Mouse (Mus musculus) heart, embryonic 16.5 days (tissue): Measurements from ENCODE around the gene Cdh11. TPM values are rescaled to one million over a fixed set of nuclear protein-coding genes. Genes with fewer than 3 reads are reported as not detected.
"Not testable (repeated sequence)": the region's sequence is repeated elsewhere in the genome, so short reads cannot be mapped to it uniquely, and the experiment has no call there.

Experiments
- ATAC-seq: fragments of 200-750 bp; cut with Nextera tagmentation; replicated peaks from 2 replicates; pipeline ENCODE4 v1.8.0; 2017; ENCODE audit warnings: moderate number of reproducible peaks; ENCODE audit not compliant: insufficient read depth, low FRiP score; ENCODE audit errors: extremely low read depth
- H3K27ac ChIP-seq: fragments of 300-500 bp; sonication (generic); 2 replicates; pipeline ENCODE4 v1.5.1; 2014; ENCODE audit warnings: mild to moderate bottlenecking, low read length, control low read depth, moderate library complexity
- H3K27me3 ChIP-seq: fragments of 300-500 bp; sonication (generic); 2 replicates; pipeline ENCODE4 v1.6.1; 2014; ENCODE audit warnings: low read length, mixed read lengths; ENCODE audit not compliant: control insufficient read depth, insufficient read depth
- H3K36me3 ChIP-seq: fragments of 300-500 bp; sonication (generic); 2 replicates; pipeline ENCODE4 v1.6.1; 2014; ENCODE audit not compliant: control insufficient read depth, insufficient read depth
- H3K4me1 ChIP-seq: fragments of 300-500 bp; sonication (generic); 2 replicates; pipeline ENCODE4 v1.6.1; 2014; ENCODE audit warnings: low read length, mixed read lengths; ENCODE audit not compliant: control insufficient read depth, insufficient read depth
- H3K4me2 ChIP-seq: fragments of 300-500 bp; sonication (generic); 2 replicates; pipeline ENCODE4 v1.6.1; 2014; ENCODE audit warnings: low read depth, mild to moderate bottlenecking, control low read depth, low read length
- H3K4me3 ChIP-seq: fragments of 300-500 bp; sonication (generic); 2 replicates; pipeline ENCODE4 v1.5.1; 2014; ENCODE audit warnings: mild to moderate bottlenecking, control low read depth, low read length
- H3K9ac ChIP-seq: fragments of 300-500 bp; sonication (generic); 2 replicates; pipeline ENCODE4 v1.6.1; 2014; ENCODE audit warnings: low read length, control low read depth
- H3K9me3 ChIP-seq: fragments of 300-500 bp; sonication (generic); replicated peaks from 2 replicates; pipeline ENCODE4 v1.6.1; 2016; ENCODE audit warnings: low read length; ENCODE audit not compliant: control insufficient read depth
- WGBS: fragments of 180-500 bp; shearing (Covaris S2); extraction: QIAGEN DNeasy Blood & Tissue Kit; methylation state at CpG from one replicate; pipeline ENCODE4 v1.1.7; 2014; 5-methylcytosine and 5-hydroxymethylcytosine counted together
- polyA plus RNA-seq: library from polyadenylated mRNA; unstranded; fragments of >200 nt; fragmentation: Nextera tagmentation; extraction: Ambion mirVana; gene quantifications from 2 replicates; pipeline ENCODE4 v1.2.1, GENCODE M21; 2015

The Cdh11 gene
- polyA plus RNA-seq, 1 experiment from 2014 or later: 44.2 TPM

DNA sequence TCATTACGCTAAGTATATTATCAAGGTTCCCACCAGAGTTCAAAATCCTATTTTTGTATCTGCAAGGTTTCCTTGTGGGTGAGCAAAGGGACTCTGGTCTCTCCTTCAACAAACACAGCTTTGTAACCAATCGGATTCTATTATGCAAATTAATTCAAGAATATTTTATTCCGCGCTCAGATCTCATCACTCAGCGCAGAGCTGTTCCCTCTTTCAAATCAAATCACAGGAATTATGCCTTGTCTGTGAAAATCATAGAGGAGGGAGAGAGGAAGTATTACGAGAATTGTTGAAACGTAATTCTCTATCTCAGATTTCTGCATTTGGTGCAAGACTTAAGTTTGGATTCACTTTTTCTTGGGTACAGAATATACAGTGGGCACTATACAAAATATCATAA lies 100.0 kb downstream of the Cdh11 start:
- WGBS: 72% methylated on average over 7 of the region's 7 CpGs
- H3K4me2 ChIP-seq: peak overlapping the region; percentile 17; the same call in 1 of the 2 replicates

DNA sequence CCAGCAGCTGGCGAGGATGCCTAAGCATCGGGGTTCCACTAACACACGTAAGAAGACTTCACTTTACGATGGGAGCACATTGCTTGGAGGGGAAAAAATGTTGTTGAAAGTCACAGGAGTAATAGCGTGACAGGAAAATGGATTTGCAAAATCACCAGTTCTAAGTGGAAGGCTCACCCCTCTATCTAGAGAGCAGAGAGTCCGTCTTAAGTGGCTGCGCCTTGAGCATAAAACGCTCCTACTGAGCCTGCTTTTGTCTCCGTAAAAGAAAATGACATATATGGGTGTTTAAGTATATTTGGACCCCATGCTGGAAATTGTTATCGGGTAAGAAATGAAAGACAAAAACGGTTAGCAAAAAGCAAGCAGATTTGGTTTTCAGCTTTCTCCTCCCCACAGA lies 100.4 kb downstream of the Cdh11 start:
- ATAC-seq: no peak

More for the DNA sequence above, 100.0 kb downstream of the Cdh11 start:
- H3K36me3 ChIP-seq, ATAC-seq, H3K9me3 ChIP-seq, H3K4me3 ChIP-seq, H3K4me1 ChIP-seq, H3K9ac ChIP-seq, H3K27me3 ChIP-seq, H3K27ac ChIP-seq: not testable (repeated sequence)

DNA sequence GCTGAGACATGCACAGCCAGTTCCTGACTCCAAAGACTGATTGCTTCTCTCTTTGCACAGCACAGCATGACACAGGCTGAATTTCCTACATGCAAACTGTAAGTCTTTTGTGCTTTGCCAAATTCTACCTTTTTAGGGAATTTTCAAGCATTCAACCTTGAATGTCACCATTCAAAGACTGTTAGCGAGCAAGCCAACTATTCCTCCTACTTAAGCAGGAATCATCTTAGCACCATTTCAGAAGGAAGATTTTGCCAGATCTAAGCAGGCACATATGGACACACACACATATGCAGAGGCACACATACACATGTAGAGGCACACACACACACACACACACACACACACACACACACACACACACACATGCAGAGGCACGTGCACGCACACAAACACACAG lies 108.3 kb downstream of the Cdh11 start:
- H3K4me3 ChIP-seq: no peak overlapping the region
- ATAC-seq: no peak
- H3K27me3 ChIP-seq: no peaks in the 10 kb centered on the region
- no peak overlapping the region for H3K27ac ChIP-seq
- WGBS: 79% methylated on average over 3 of the region's 3 CpGs
- H3K4me2 ChIP-seq: no peak overlapping the region
- H3K36me3 ChIP-seq: peaks cover 2% of the 10 kb centered on the region; the same call in 1 of the 2 replicates
- H3K9me3 ChIP-seq: no peaks in the 10 kb centered on the region
- H3K4me1 ChIP-seq: no peaks in the 10 kb centered on the region
- H3K9ac ChIP-seq: no peak overlapping the region

More for the DNA sequence above, 100.4 kb downstream of the Cdh11 start:
- Histone ChIP-seq H3K9ac (no peak overlapping the region), H3K9me3 (no peaks in the 10 kb centered on the region), H3K4me3 (no peak overlapping the region), H3K27ac (no peak overlapping the region), H3K4me1 (peaks cover 2% of the 10 kb centered on the region; the same call in 1 of the 2 replicates), H3K27me3 (no peaks in the 10 kb centered on the region), H3K4me2 (peak overlapping the region; percentile 17; the same call in 1 of the 2 replicates), H3K36me3 (no peaks in the 10 kb centered on the region)
- 74% methylated on average over 11 of the region's 11 CpGs for WGBS

DNA sequence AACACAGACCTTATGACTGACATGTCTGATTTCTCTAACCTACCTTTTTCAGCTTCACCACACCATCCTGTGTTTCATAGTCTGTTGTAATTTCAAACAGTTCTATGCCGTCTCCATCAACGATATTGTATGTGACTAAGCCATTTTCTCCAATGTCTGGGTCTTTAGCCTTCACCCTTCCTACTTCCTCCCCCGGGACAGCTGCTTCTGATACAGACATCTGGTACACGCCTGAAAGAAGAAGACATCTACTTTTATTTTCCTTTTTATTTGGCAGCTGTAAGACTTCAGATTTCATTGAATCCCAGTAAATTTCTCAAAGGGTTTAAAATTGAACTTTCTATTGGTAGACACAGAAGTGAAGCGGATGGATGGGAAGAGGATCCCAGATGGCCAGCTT lies 120.9 kb downstream of the Cdh11 start:
- 74% methylated on average over 5 of the region's 5 CpGs for WGBS
- H3K36me3 ChIP-seq: not testable (repeated sequence)

DNA sequence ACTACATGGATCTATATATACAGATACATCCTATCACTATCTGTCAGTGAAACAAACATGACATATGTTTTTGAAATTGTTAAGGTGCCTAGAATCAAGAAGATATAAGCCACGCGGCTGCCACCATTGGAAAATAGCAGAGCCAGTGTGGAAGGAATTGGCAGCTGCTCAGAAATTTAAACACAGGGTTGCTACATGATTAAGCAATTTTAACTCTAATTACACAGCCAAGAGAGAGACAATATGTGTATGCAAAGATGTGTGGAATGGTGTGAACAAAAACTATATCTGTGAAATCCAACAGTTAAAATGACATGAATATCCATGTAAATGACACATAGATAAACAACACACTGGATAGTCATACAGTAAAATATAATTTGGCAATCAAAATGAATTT lies 128.9 kb downstream of the Cdh11 start:
- no peak overlapping the region for H3K27ac ChIP-seq
- no peaks in the 10 kb centered on the region for H3K4me1 ChIP-seq
- H3K27me3 ChIP-seq: no peaks in the 10 kb centered on the region
- no peak for ATAC-seq
- H3K9ac ChIP-seq: no peak overlapping the region
- no peak overlapping the region for H3K4me3 ChIP-seq
- H3K9me3 ChIP-seq: no peaks in the 10 kb centered on the region
- H3K36me3 ChIP-seq: no peaks in the 10 kb centered on the region
- H3K4me2 ChIP-seq: no peak overlapping the region
- 69% methylated on average over 2 of the region's 2 CpGs for WGBS

More for the DNA sequence above, 120.9 kb downstream of the Cdh11 start:
- H3K9ac ChIP-seq, H3K27ac ChIP-seq, H3K27me3 ChIP-seq, H3K4me1 ChIP-seq, H3K4me3 ChIP-seq, H3K9me3 ChIP-seq, H3K4me2 ChIP-seq, ATAC-seq: not testable (repeated sequence)

DNA sequence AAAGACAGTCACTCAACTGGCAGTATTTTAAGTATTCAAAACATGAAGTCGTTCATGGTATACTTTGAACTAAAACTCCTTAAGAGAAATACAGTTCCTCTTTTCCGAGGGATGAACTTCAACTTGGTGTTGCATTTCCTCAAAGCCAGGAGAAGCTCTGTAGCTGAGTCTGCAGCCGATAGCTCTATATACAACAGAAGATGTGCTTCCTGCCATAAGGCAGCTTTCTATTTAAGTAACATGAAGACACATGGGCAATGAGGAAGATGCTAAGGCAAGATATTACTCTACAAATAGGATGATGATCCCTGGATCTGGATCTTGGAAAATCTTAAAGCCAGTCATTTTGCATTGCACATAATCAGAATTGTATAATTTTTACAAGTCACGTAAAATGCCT lies 133.5 kb downstream of the Cdh11 start:
- WGBS: 59% methylated on average over 4 of the region's 4 CpGs
- Histone ChIP-seq H3K36me3 (no peaks in the 10 kb centered on the region), H3K4me3 (no peak overlapping the region)

DNA sequence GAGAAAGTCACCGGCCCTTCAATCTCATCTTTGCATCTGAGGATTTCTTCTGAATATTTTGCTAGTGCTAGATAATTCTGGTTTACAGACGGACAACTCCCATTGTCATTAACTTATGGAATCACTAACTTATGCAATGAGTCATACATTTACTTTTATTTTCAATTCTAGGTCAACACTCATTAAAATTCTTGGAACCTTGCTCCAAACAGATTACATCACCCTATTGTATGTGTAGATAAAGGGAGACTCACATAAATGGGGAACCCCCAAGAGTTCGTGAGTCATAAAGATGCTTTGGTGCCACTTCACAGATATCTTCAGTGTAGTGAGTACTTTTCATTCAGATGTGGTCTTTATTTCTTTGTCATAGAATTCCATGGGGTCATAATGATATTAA lies 158.3 kb downstream of the Cdh11 start:
- H3K4me2 ChIP-seq: no peak overlapping the region
- no peak overlapping the region for H3K27ac ChIP-seq
- H3K4me1 ChIP-seq: no peaks in the 10 kb centered on the region
- H3K9ac ChIP-seq: no peak overlapping the region
- H3K36me3 ChIP-seq: no peaks in the 10 kb centered on the region
- H3K9me3 ChIP-seq: no peaks in the 10 kb centered on the region
- H3K4me3 ChIP-seq: no peak overlapping the region
- ATAC-seq: no peak
- 61% methylated on average over 3 of the region's 3 CpGs for WGBS
- H3K27me3 ChIP-seq: no peaks in the 10 kb centered on the region

More for the DNA sequence above, 133.5 kb downstream of the Cdh11 start:
- Histone ChIP-seq H3K9me3 (no peaks in the 10 kb centered on the region), H3K4me1 (no peaks in the 10 kb centered on the region), H3K9ac (no peak overlapping the region), H3K27me3 (no peaks in the 10 kb centered on the region), H3K4me2 (no peak overlapping the region), H3K27ac (no peak overlapping the region)
- ATAC-seq: no peak

DNA sequence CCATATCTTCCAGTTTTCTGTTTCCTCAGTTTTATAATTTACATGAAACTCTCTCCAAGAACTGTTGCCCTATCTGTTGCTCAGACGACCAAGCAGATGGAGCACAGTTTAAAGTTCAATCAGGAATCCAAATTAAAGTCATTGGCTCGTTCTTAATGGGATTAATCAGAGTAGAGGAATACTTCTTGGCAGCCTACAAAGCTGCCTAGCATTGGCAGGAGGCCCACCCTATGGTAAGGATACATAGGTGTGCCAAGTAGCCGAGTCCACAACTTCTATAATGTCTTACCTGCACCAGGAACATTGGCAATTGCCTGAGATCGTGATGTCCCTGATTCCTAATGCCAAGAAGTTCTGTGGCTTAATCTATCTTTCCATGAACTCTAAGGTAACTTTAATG lies 173.3 kb downstream of the Cdh11 start:
- no peaks in the 10 kb centered on the region for H3K27me3 ChIP-seq
- WGBS: 70% methylated on average over 4 of the region's 4 CpGs
- no peak overlapping the region for H3K4me2 ChIP-seq
- no peaks in the 10 kb centered on the region for H3K36me3 ChIP-seq
- H3K4me1 ChIP-seq: 0 out of 2 replicates have a peak, but pooled peaks cover 2% of the 10 kb centered on the region
- H3K9me3 ChIP-seq: no peaks in the 10 kb centered on the region
- no peak overlapping the region for H3K27ac ChIP-seq
- no peak for ATAC-seq
- H3K4me3 ChIP-seq: no peak overlapping the region
- H3K9ac ChIP-seq: no peak overlapping the region

DNA sequence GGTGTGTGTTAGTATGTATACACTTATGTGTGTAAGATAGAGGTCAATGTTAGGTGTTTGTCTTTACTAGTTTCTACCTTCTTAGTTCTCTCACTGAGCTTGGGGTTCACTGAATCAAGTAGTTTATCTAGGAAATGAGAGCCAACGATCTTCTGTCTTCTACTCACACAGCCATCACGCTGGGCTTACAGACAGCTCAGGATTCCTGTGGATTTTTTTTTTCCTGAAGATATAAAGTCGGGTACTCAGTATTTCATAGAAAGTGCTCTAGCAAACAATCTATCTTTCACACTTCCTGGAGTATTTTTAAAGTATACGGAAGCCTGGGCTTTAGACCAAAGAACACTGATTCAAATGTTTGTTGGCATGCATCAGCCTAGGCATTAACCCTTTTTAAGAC lies 184.1 kb downstream of the Cdh11 start:
- no peak overlapping the region for H3K27ac ChIP-seq
- H3K36me3 ChIP-seq: no peaks in the 10 kb centered on the region
- H3K4me1 ChIP-seq: peaks cover 6% of the 10 kb centered on the region
- H3K9me3 ChIP-seq: no peaks in the 10 kb centered on the region
- ATAC-seq: no peak
- no peak overlapping the region for H3K4me3 ChIP-seq
- H3K27me3 ChIP-seq: no peaks in the 10 kb centered on the region
- 38% methylated on average over 4 of the region's 4 CpGs for WGBS
- H3K9ac ChIP-seq: no peak overlapping the region
- no peak overlapping the region for H3K4me2 ChIP-seq
